Mouse (Mus musculus): Measurements from ENCODE around the gene Bmpr1b. TPM values are rescaled to one million over a fixed set of nuclear protein-coding genes. Genes with fewer than 3 reads are reported as not detected.

Gene Bmpr1b
- 0.25 and 0.47 TPM in 2 replicates for polyA plus RNA-seq (2011; ENCODE audit: insufficient read depth, insufficient read length, low read depth, missing spikeins)

DNA sequence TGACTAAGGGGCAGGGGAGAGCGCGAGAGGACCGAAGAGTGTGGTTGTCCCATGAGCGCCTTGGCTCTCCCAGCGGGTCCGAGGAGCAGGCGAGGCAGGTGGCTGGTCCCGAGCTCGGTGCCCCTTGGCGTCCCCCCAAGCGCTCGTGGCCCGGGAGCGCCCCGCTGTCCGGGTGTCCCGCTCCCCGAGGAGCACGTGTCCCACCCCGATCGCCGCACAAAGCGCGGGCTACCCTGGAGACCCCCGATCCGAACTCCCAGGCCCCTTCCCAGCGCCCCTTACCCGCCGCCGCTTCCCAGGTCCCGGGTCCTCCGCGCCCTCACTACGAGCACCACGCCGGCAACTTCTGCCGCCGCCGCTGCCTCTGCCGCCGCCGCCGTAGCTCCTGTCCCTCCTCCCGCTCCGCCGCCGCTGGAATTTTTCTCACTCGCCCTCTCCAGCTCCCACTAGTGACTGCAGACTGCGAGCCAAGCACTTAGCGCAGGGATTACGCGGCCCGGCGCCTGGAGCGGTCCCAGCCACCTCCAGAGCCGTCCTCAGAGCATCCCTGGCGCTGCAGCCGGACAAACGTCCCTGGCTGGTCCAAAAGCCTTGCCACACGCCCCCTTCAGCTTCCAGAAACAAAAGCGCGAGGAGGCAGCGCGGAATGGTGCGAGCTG lies at the start of gene Bmpr1b:
Gene Bmpr1b (minus strand): TSS at position 563 of the 659 bp plus-strand sequence.
- peaks cover 7% of the 10 kb centered on the region for H3K27me3 ChIP-seq (ENCODE audit: control insufficient read depth, insufficient read depth, low read length, poor library complexity, severe bottlenecking)

DNA sequence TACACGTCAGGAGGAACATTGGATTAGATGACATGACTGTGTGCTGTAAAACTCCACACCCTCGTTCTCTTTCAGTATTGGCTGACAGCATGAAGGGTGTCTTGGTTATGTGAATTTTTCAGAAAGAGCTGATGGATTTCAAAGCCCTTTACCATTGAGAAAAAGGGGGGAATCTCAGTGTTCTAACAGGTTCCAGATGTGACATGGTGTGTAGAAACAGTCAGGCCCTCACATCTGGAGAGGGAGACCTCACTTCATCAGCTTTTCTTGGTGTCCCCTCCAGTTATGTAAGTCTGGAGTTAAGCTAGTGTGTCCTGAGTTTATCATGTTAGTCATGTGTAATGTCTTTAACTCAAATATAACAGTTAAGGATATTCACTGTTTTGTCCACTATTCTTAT lies 43.6 kb upstream of the Bmpr1b start:
- no peaks in the 10 kb centered on the region for H3K4me1 ChIP-seq (ENCODE audit: control insufficient read depth, insufficient read depth, low read length)
- no peaks in the 10 kb centered on the region for H3K9me3 ChIP-seq (replicated peaks; ENCODE audit: control insufficient read depth, insufficient read depth, low read length, poor library complexity, severe bottlenecking)
- H3K27ac ChIP-seq (ENCODE audit: insufficient read depth, low read length), result no peak overlapping the region
- H3K36me3 ChIP-seq (ENCODE audit: control insufficient read depth, insufficient read depth, low read length, poor library complexity, severe bottlenecking), result no peaks in the 10 kb centered on the region
- TF ChIP-seq POLR2A (IDR thresholded peaks at IDR 0.05; ENCODE audit: insufficient read depth, low read length), result no peak
- TF ChIP-seq CTCF (IDR thresholded peaks at IDR 0.05; ENCODE audit: low read depth, low read length), result no peak
- no peak for TF ChIP-seq EP300 (IDR thresholded peaks at IDR 0.05; ENCODE audit: insufficient read depth, low read depth, low read length)
- no peak overlapping the region for H3K4me3 ChIP-seq (ENCODE audit: low read depth, low read length)
- H3K27me3 ChIP-seq (ENCODE audit: control insufficient read depth, insufficient read depth, low read length, poor library complexity, severe bottlenecking), result no peaks in the 10 kb centered on the region
- H3K9ac ChIP-seq (ENCODE audit: low read depth, poor library complexity, severe bottlenecking), result no peak overlapping the region

More for the DNA sequence above, at the start of gene Bmpr1b:
- no peaks in the 10 kb centered on the region for H3K36me3 ChIP-seq (ENCODE audit: control insufficient read depth, insufficient read depth, low read length, poor library complexity, severe bottlenecking)
- H3K9me3 ChIP-seq (replicated peaks; ENCODE audit: control insufficient read depth, insufficient read depth, low read length, poor library complexity, severe bottlenecking), result no peaks in the 10 kb centered on the region
- H3K4me1 ChIP-seq (ENCODE audit: control insufficient read depth, insufficient read depth, low read length), result peaks cover 1% of the 10 kb centered on the region
- no peak for TF ChIP-seq POLR2A (IDR thresholded peaks at IDR 0.05; ENCODE audit: insufficient read depth, low read length)
- no peak for TF ChIP-seq EP300 (IDR thresholded peaks at IDR 0.05; ENCODE audit: insufficient read depth, low read depth, low read length)
- no peak for TF ChIP-seq CTCF (IDR thresholded peaks at IDR 0.05; ENCODE audit: low read depth, low read length)
- peak within 1 kb of the TSS; percentile 65 for H3K9ac ChIP-seq (ENCODE audit: low read depth, poor library complexity, severe bottlenecking)
- H3K4me3 ChIP-seq (ENCODE audit: low read depth, low read length), result peak within 1 kb of the TSS; percentile 75
- H3K27ac ChIP-seq (ENCODE audit: insufficient read depth, low read length), result no peak within 1 kb of the TSS

DNA sequence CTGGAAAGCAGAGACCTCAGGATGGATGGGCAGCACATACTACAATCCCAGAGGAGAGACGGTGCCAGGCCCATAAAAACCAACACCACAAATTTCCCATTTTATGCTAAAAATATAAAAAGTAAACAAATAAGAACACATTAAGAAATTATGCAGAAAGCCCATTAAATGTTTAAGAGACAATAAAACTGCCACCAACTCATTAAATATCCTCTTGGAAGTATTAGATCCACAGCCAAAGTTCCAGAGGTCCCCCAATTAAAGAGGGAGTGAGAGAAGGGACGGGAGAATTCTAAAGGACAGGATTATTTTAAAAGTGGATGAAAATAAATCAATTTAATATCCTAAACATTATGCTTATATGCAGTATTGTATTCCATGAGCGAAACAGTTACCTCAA lies 43.0 kb upstream of the Bmpr1b start:
- Histone ChIP-seq H3K9ac (ENCODE audit: low read depth, poor library complexity, severe bottlenecking) (no peak overlapping the region), H3K27me3 (ENCODE audit: control insufficient read depth, insufficient read depth, low read length, poor library complexity, severe bottlenecking) (no peaks in the 10 kb centered on the region), H3K36me3 (ENCODE audit: control insufficient read depth, insufficient read depth, low read length, poor library complexity, severe bottlenecking) (no peaks in the 10 kb centered on the region), H3K9me3 (replicated peaks; ENCODE audit: control insufficient read depth, insufficient read depth, low read length, poor library complexity, severe bottlenecking) (no peaks in the 10 kb centered on the region), H3K4me3 (ENCODE audit: low read depth, low read length) (no peak overlapping the region), H3K4me1 (ENCODE audit: control insufficient read depth, insufficient read depth, low read length) (no peaks in the 10 kb centered on the region), H3K27ac (ENCODE audit: insufficient read depth, low read length) (no peak overlapping the region)
- TF ChIP-seq EP300 (IDR thresholded peaks at IDR 0.05; ENCODE audit: insufficient read depth, low read depth, low read length), result no peak
- no peak for TF ChIP-seq CTCF (IDR thresholded peaks at IDR 0.05; ENCODE audit: low read depth, low read length)
- TF ChIP-seq POLR2A (IDR thresholded peaks at IDR 0.05; ENCODE audit: insufficient read depth, low read length), result no peak

DNA sequence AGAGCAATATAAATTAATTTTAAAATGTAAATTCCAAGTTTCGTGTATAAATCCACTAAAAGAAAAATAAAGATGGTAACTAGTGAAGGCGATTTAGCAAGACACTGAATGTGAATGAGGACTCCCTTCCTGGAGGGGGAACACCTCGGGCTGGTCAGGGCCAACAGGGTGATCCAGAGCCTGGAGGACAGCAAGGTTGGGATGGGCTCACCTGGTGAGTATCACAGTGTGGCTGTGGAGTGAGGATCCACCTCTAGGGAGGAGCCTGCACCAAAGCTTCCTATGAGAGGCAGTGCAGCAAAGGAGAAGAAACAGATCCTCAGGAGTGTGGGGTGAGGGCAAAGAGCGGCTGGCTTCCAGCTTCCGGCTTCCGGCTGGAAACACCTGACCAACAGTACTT lies 40.8 kb upstream of the Bmpr1b start:
- H3K27ac ChIP-seq (ENCODE audit: insufficient read depth, low read length), result no peak overlapping the region
- no peaks in the 10 kb centered on the region for H3K9me3 ChIP-seq (replicated peaks; ENCODE audit: control insufficient read depth, insufficient read depth, low read length, poor library complexity, severe bottlenecking)
- TF ChIP-seq POLR2A (IDR thresholded peaks at IDR 0.05; ENCODE audit: insufficient read depth, low read length) (no peak), CTCF (IDR thresholded peaks at IDR 0.05; ENCODE audit: low read depth, low read length) (no peak), EP300 (IDR thresholded peaks at IDR 0.05; ENCODE audit: insufficient read depth, low read depth, low read length) (no peak)
- H3K9ac ChIP-seq (ENCODE audit: low read depth, poor library complexity, severe bottlenecking), result no peak overlapping the region
- H3K4me3 ChIP-seq (ENCODE audit: low read depth, low read length), result no peak overlapping the region
- H3K27me3 ChIP-seq (ENCODE audit: control insufficient read depth, insufficient read depth, low read length, poor library complexity, severe bottlenecking), result no peaks in the 10 kb centered on the region
- H3K36me3 ChIP-seq (ENCODE audit: control insufficient read depth, insufficient read depth, low read length, poor library complexity, severe bottlenecking), result no peaks in the 10 kb centered on the region
- no peaks in the 10 kb centered on the region for H3K4me1 ChIP-seq (ENCODE audit: control insufficient read depth, insufficient read depth, low read length)

DNA sequence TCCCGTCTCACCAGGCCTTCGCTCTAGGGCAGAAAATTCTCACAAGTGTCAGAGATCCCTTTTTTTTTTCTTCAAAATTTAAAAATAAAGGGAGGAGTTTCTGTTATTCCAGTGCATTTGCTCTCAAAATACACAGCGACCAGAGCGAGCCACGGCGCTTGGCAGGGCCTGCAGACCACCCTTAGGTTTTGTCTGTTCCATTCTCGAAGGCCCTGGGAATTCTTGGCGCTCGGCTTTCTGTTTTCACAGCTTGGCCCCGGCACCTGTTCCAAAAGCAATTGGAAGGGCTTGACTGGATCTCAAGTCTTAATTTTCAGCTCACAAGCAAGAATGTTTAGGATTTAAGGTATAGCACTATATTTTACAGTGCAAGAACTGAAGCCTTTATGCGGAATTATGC lies 39.8 kb upstream of the Bmpr1b start:
- Histone ChIP-seq H3K27ac (ENCODE audit: insufficient read depth, low read length) (no peak overlapping the region), H3K9me3 (replicated peaks; ENCODE audit: control insufficient read depth, insufficient read depth, low read length, poor library complexity, severe bottlenecking) (no peaks in the 10 kb centered on the region), H3K27me3 (ENCODE audit: control insufficient read depth, insufficient read depth, low read length, poor library complexity, severe bottlenecking) (no peaks in the 10 kb centered on the region), H3K4me3 (ENCODE audit: low read depth, low read length) (no peak overlapping the region), H3K36me3 (ENCODE audit: control insufficient read depth, insufficient read depth, low read length, poor library complexity, severe bottlenecking) (no peaks in the 10 kb centered on the region), H3K4me1 (ENCODE audit: control insufficient read depth, insufficient read depth, low read length) (no peaks in the 10 kb centered on the region), H3K9ac (ENCODE audit: low read depth, poor library complexity, severe bottlenecking) (no peak overlapping the region)
- TF ChIP-seq CTCF (IDR thresholded peaks at IDR 0.05; ENCODE audit: low read depth, low read length) (no peak), EP300 (IDR thresholded peaks at IDR 0.05; ENCODE audit: insufficient read depth, low read depth, low read length) (no peak)

DNA sequence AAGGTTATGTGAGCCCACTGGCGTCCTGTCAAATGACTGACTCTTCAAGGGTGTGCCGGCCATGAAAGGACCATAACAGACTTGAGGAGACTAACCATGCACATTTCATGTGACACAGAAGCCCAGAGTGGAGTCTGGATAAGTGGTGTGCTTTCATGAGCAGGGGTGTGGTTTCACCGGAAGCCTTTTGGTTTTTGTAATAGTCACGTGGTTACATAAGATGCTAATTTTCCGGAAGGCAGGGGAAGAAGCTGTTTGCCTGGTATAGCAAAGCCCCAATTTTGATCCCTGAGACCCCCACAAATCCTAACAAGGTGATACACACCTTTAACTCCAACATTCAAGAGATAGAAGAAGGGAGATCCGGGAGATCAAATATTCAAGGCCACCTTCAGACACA lies 38.3 kb upstream of the Bmpr1b start:
- no peak for TF ChIP-seq POLR2A (IDR thresholded peaks at IDR 0.05; ENCODE audit: insufficient read depth, low read length)
- no peak for TF ChIP-seq EP300 (IDR thresholded peaks at IDR 0.05; ENCODE audit: insufficient read depth, low read depth, low read length)
- TF ChIP-seq CTCF (IDR thresholded peaks at IDR 0.05; ENCODE audit: low read depth, low read length), result no peak
- Histone ChIP-seq H3K27ac (ENCODE audit: insufficient read depth, low read length) (no peak overlapping the region), H3K4me3 (ENCODE audit: low read depth, low read length) (no peak overlapping the region), H3K36me3 (ENCODE audit: control insufficient read depth, insufficient read depth, low read length, poor library complexity, severe bottlenecking) (no peaks in the 10 kb centered on the region), H3K9ac (ENCODE audit: low read depth, poor library complexity, severe bottlenecking) (no peak overlapping the region), H3K27me3 (ENCODE audit: control insufficient read depth, insufficient read depth, low read length, poor library complexity, severe bottlenecking) (no peaks in the 10 kb centered on the region), H3K4me1 (ENCODE audit: control insufficient read depth, insufficient read depth, low read length) (no peaks in the 10 kb centered on the region), H3K9me3 (replicated peaks; ENCODE audit: control insufficient read depth, insufficient read depth, low read length, poor library complexity, severe bottlenecking) (no peaks in the 10 kb centered on the region)

All from ES-Bruce4 (cell line).